Mouse (Mus musculus): ENCODE results near the gene Ppp1r9b.
A peak's percentile ranks its signal among the peaks of the same experiment; 100 is the strongest.

The Ppp1r9b gene

DNA sequence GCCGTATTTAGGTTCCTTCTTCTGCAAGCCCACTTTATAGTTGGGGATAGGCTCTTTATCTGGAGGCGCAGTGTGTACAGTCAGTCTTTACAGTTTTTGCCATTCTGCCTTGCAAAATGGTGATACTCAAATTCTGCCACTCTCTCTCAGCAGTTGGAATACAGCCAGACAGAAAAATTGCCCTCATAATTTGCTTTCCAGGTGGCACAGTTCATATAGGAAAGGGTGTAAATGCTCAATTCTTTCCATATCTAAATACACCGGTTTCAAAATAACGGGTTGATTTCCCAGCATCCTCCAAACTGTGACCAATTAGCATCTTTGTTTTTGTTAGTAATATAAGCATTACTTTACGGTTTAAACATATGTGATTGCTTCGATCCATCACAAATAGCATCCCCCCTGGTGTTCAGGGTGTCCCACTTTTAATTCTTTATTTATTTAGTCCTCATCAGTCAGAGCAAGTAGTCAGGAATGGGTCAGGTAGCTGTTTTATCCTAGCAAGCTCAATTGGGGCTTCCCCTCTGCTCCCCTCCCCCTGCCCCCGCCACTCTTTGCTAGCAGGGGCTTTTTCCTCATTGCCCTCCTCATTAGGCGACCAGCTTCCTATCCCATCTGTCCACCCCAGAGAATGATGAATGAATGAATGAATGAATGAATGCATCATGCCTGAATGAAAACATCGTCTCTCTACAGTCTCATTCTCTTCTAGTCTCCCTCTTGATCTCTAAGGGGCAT, 12.5 kb upstream of the Ppp1r9b start:
- DNase-seq, result no peak

DNA sequence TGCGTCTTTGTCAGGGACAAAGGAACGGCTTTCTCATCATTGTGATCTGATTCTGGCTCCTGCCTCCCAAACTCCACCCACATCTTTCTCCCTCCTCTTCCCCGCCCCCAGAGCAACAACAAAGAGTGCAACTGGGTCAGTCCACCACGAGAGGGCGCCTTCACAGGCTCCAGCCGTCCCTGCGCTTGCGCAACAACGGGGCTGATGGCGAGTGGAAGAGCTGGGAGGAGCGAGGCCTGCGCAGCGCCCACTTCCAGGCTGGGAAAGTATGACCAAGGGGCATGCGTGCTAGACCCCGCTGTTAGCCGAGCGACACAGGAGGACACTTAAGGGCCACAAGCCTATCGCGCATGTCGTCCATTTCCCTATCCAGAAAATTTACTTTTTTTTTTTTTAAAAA, 11.9 kb upstream of the Ppp1r9b start:
- DNase-seq, result peak; percentile 98

DNA sequence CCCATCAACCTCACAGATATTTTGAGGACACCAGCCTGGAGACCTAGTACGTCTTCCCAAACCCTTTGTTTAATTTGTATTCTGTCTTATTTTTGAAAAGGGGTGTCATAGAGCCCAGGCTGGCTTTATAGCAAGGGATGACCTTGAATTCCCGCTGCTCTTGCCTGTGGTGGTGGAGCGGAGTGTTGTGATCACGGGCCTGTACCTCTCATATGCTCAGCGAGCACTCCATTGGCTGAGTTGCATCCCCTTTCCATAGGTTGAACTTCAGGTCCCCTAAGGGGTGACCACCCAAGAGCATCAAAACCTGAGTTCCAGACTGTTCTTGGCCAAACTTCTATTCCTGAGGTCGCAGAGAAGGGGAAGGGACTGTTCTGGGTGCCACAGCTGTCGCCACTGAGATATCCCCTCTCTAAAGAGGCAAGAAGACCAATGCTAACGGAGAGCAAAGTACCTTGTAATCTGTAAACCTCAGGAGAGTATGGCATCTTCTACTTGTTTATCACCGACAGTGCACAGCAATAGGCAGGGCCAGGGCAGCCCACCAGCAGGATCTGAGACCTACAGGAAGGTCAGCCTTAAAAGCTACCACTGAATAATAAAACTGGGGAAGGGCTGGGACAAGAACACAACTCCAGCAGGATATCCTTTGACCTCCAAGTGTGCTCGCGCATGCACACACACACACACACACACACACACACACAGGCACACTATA, 11.2 kb upstream of the Ppp1r9b start:
- no peak for DNase-seq

DNA sequence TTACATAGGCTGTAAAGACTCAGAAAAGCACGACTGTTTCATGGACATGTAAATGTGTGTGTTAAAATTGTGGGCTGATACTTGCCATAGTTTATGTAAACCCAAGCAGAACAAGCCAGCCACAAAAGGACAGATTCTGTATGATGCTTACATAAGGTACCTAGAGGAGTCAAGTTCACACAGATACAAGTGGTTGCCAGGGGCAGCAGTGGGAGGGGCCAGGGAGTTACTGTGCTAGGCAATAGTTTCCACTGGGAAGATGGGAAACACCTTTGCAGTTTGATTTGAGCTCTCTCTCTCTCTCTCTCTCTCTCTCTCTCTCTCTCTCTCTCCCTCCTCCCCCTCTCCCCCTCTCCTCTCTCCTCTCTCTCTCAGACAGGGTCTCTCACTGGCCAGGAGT, 5.7 kb upstream of the Ppp1r9b start:
- DNase-seq, result no peak

DNA sequence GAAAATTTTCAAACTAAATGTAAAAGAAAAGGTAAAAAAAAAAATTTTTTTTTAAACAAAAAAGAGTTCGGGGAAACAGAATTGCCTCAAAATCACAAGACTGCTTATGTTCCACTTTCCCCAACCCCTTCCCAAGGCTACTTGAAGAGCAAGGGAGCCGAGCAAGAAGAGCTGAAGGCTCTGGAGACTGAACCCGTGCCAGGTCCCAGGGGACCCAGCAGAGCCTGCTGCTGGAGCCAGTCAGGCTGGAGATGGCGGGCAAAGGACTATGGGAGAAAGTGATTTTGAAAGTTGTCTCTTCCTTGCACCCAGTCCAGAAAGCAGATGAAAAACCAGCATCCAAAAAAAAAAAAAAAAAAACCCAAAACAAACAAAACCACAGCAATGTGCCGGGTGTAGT, 5.0 kb upstream of the Ppp1r9b start:
- DNase-seq, result no peak

DNA sequence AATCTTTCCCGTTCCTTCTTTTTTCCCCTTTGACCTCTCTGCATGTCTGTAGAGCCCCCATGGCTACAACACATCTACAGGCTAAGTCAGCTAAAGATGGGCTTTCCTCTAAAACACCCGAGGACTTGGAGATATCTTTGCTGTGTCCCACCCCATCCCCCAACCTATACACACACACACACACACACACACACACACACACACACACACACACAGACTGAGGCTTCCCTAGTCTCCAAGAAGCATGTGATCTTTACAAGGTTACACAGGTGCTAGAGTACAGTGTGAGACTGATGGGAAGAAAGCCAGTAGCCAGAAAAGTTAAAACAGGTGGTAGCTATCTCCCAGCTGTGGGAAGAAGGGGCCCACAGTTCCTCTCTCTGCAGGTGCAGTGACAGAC, 4.4 kb upstream of the Ppp1r9b start:
- DNase-seq, result no peak

DNA sequence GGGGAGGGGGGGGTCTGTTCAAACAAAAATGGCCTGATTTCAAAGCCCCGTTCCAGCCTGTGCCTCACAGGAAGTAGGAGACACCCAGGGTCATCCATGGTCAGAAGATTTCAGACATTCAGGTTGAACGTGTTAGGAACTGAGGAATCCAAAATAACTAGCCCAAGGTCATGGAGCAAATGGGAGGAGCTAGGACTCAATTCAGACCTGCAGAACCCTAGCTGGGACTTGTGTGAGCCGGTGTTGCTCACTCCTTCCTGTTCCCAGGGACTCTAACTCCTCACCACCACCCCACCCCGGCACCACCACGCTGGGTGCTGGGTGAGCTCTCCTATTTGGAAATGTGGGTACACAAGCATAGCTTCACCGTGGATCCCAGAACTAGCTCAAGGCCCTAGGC, 3.5 kb upstream of the Ppp1r9b start:
- no peak for DNase-seq

DNA sequence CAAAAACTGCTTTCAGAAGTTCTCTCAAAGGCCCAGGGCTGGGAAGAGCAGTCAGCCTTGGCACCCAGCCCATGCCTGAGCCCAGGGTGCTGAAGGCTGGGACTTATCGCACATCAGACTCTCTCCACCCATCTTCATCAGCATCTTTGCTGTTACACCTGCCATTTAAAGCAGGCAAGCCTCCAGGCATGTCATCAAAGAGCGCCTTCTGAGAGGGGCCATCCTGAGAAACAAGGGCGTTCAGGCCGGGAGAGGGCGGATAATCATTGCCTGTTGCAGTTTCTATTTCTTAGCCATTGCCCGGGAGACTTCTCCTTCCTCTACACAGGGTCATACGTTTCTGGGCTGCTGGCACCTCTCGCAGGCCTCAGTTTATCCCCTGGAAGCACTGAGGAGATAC, 3.0 kb upstream of the Ppp1r9b start:
- no peak for DNase-seq

DNA sequence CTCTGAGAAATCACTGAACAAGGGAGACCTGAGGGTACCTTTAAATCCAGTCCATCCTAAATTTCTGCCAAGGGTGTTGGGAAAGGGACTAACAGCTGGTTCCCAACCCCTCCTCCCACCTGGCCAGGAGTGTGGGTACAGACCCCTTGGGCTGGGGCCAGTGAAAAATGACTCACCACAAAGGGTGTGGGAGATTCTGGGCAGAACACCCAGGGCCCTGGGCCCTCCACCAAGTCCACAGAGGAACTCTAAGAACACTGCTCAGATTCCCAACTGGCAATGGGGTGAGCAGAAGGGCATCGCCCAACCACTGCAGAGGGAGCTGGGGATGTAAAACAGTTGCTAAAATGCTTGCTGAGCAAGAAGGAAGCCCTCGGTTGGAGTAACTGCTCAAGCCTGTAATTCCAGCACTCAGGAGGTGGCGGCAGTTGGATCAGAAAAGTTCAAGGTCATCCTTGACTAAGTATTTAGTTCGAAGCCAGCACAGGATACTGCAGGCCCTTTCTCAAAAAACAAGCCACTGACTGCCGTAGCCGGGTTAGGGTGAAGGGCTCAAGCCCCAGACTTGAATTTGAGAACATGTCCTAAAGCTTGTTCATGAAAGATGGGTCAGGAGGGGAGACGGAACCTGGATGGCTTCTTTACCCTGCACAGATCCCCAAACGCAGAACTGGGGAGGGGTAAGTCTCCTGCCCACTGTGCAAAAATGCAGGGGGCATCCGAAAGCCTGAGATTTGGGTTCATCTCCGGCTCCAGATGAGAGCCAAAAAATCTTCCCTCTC, 1.9 kb upstream of the Ppp1r9b start:
- DNase-seq, result no peak

DNA sequence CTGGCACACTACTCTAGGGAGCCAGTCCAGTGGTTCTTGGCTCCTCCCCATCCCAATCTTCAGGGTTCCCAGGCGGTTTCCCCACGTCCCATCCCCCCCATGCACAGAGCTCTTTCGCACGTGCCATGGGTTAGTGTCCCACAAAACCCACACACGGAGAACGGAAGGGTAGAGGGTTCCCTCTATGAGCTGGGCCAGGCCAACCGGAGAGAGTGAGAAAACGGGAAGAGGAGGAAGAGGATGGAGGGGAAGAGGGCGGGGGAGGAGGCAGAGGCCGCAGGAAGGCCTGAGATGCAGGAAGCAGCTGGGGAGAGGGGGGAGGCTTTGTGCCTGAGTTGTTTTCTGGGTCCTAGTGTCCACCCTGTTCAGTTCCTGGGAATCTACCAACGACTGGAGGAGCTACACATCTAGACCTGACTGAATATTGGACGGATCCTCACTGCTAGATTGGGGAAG, 1.2 kb upstream of the Ppp1r9b start:
- DNase-seq, result peak; percentile 89

DNA sequence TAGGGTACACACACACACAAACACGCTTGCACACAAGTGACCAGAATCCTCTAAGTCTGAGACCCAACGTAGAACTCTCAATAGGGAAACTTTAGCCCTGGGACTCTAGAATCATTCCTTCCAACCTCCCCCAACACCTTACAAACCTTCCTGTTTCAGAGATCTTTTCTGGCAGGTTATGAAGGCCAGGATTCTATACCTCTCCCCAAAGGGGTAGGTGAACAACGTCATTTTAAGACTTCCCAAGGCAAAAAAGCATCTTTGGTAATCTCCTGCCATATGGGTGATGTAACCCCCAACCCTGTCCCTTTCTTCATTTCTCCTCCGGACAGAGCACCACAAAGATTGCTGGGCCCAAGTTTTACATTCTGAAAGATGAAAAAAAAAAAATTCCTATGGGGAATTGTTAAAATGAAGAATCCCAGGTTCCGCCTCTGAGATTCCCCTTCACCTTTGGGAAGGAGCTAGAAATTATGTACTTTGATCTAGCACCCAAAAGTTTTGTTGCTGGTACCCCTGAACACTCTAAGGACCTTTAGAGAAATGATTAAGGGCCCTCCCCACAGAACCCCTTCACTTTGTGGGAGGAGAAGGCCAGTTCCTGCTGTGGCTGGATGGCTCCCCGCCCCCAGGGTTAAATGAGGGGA, 610 bp upstream of the Ppp1r9b start:
- DNase-seq, result no peak

DNA sequence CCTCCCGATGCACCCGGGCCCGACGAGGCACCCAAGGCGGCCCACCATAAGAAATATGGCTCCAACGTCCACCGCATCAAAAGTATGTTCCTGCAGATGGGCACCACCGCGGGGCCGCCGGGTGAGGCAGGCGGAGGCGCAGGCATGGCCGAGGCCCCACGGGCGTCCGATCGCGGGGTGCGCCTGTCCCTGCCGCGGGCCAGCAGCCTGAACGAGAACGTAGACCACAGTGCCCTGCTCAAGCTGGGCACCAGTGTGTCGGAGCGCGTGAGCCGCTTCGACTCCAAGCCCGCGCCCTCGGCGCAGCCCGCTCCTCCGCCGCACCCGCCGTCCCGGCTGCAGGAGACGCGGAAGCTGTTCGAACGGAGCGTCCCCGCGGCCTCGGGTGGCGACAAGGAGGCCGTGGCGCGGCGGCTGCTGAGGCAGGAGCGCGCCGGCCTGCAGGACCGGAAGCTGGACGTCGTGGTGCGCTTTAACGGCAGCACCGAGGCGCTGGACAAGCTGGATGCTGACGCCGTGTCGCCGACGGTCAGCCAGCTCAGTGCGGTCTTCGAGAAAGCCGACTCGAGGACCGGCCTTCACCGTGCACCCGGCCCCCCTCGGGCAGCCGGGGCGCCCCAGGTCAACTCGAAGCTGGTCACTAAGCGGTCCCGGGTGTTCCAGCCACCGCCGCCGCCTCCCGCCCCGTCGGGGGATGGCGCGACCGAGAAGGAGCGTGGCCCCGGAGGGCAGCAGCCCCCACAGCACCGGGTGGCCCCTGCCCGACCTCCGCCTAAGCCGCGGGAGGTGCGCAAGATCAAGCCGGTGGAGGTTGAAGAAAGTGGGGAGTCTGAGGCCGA, 1.0 kb downstream of the Ppp1r9b start:
- peak; percentile 77 for DNase-seq

DNA sequence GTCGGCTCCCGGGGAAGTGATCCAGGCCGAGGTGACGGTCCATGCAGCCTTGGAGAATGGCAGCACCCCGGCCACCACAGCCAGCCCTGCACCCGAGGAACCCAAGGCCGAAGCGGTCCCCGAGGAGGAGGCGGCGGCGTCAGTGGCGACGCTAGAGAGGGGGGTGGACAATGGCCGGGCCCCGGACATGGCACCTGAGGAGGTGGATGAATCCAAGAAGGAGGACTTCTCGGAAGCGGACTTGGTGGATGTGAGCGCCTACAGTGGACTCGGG, 1.6 kb downstream of the Ppp1r9b start:
- no peak for DNase-seq

DNA sequence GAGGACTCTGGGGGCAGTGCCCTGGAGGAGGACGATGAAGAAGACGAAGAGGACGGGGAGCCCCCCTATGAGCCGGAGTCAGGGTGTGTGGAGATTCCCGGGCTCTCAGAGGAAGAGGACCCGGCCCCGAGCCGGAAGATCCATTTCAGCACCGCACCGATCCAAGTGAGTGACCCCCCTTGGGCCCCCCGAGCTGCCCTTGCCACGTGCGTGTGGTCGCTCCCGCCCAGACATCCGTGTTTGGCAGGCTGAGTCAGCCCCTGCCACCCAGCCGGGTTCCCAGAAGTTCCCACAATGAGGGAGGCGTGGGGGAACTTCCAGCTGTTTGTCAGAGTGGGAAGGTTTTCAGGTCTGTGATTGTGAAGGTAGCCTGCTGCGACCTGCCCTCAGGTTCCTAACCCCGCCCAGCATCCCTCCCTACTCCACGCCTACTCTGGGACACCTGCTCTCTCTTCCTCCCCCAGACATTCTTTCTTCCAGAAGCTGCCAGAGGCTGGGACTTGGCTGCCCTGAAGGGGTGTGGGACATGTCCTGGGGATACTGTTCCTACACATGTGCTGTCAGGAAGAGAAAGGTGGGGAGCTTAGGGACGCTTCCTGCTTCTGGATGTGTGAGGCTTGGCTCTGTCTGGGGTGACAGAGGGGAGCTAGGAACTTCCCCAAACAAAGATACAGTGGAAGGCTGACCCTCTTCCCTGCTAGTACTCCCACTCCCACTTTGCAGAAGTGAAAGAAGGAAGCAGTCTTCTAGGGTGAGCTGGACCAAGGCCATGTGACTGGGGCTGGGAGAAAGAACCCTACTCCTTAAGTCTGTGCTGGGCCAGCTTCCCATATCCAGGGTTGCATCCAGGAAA, 2.1 kb downstream of the Ppp1r9b start:
- peak; percentile 69 for DNase-seq

DNA sequence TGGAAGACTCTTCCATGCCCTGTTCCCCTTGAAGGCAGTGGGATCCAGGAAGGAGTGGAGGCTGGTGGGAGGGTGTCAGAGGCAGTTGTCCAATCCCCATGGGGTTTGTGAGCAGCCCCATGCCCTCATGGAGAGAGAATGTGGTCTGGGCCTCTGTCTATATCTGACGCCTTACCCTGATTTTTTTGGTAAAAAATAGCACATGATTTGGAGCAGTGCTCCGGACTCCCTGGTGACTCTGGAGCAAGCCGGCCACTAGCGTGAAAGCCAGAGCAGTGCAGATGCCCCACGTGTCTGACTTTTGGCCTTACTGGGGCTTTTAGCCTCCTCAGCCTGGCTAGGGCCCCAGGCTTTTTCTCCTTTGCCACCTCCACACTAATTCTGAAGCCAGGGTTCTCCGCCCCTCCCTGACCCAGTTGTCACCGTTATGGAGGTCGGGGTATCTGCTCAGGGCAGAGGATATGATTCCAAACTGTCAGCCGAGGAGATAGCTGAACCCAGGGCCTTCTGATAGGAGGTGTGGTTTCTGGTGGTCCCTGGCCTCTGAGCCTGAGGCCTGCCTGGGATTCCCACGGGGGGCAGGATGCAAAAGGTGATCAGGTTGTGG, 3.5 kb downstream of the Ppp1r9b start:
- no peak for DNase-seq

DNA sequence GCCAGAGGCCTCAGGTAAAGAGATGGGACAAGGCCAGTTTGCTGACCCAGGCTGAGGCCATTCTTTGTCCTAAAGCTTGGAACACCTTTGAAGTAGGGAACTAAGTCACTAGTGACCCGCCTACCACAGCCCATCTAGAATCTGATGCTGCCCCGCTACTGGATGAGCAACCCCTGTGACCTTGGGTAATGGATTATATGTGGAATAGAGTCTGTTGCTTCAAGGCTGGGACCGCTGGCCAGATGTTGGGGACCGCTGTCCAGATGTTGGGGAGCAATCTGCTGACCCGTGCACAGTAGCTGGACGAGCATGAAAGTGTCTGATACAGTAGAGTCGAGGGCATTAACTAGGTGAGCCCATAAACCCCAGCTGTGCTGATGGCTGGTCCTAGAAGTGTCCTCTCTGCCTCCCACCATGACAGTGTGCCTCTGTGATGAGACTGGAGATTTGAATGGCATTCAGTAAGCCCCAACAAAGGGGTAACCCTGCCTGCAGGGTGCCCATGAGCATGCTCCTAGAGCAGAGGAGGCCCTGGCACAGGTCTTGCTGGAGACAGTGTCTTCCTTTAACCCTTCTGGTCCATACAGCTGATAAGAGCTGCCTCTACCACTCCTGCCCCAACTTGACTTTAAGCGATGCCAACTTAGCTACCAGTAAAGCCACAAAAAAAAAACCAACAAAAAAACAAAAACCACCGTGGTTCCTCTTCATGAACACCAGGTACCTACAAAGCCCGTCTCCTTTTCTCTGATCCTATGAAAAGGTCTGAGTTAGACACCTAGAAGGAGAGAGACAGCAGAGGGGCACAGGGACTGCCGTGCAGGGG, 4.3 kb downstream of the Ppp1r9b start:
- no peak for DNase-seq

DNA sequence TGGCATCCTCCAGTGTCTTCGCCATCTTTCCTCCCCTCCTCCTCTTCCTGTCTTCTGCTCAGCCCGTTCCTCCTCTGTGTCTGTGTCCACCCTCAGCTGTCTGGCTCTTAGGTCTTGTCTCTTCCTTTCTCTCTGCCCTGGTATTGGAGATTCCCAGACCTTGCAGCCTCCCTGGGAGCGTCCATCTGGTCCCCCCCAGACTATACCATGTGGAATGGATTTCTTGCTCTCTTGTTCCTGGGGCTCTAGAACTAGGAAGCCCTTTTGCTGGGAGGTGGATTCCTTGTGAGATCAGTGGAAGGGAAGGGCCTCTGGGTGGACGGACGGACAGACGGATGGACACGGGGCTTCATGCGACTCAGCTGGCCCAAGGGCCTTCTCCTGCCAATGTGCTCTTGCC, 5.3 kb downstream of the Ppp1r9b start:
- DNase-seq, result no peak

DNA sequence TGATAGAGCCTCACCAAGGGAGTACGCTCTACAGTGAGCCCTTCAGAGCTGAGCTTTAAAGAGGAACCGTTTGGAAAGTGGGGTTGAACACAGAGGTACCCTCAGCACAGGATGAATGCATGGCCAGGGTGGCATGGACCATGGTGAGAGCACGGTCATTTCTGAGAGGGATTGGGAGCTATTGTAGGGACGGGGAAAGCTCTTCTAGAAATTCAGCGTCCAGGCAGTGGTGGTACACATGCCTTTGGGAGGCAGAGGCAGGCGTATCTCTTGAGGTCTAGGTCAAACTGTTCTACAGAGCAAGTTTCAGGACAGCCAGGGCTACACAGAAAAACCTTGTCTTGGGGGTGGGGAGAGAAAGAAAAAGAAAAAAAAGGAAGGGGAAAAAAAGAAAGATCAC, 6.1 kb downstream of the Ppp1r9b start:
- no peak for DNase-seq

DNA sequence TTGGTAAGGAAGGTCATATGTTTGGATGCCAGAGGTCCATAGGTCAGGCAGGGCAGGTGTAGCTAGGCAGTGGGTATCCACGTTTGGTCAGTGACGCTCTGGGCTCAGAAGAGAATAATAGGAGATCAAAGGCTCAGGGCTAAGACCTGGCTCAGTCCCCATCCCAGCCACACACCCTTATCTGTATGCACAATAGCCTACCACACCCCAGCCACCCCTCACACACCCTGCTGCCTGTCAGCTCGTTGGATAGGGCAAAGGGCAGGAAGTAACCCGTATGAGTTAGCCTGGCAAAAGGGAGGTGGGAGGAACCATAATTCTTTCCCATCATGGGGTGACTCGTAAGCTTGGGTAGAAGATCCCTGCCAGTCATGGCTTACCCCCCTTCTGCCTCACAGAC, 6.8 kb downstream of the Ppp1r9b start:
- no peak for DNase-seq

DNA sequence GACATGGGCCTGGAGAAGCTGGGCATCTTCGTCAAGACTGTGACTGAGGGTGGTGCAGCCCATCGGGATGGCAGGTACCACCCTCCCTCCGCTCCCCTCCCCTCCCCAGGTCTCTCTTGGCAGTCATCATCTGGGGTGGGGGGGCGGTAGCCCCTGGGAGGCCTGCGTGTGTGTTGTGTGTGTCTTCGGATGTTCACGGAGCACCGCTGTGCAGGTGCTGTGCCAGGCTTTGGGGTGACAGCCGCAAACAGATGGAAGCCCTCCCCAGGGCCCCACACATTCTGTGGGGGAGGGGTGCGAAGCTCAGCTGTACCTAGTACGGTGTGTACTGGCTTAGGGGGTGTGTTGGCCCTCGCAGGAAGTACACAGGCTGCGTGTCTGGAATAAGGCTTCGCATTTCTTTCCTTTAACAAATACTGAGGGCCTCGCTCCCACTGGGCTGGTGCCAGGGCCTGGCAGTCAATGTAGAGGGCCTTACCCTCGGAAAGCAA, 7.3 kb downstream of the Ppp1r9b start:
- DNase-seq, result no peak

Measured in kidney, postnatal 10 days (tissue).